Mouse (Mus musculus) myocyte (in vitro differentiated cells): ENCODE results near the gene Med16.

Source experiments
- POLR2A ChIP-seq: IDR thresholded peaks from one replicate; pipeline ENCODE4 v1.6.1; 2011; ENCODE audit warnings: low read depth, mild to moderate bottlenecking, control low read depth, moderate library complexity; ENCODE audit not compliant: insufficient read length
- POLR2AphosphoS2 ChIP-seq: IDR thresholded peaks from one replicate; pipeline ENCODE4 v1.6.1; 2011; ENCODE audit warnings: low read depth, control low read depth; ENCODE audit not compliant: insufficient read length
- TCF3 ChIP-seq: IDR thresholded peaks from one replicate; pipeline ENCODE4 v1.6.1; 2011; ENCODE audit warnings: low read depth, control low read depth; ENCODE audit not compliant: insufficient read length
- USF1 ChIP-seq: IDR thresholded peaks from one replicate; pipeline ENCODE4 v1.6.1; 2011; ENCODE audit warnings: low read depth, mild to moderate bottlenecking, control low read depth, moderate library complexity

DNA sequence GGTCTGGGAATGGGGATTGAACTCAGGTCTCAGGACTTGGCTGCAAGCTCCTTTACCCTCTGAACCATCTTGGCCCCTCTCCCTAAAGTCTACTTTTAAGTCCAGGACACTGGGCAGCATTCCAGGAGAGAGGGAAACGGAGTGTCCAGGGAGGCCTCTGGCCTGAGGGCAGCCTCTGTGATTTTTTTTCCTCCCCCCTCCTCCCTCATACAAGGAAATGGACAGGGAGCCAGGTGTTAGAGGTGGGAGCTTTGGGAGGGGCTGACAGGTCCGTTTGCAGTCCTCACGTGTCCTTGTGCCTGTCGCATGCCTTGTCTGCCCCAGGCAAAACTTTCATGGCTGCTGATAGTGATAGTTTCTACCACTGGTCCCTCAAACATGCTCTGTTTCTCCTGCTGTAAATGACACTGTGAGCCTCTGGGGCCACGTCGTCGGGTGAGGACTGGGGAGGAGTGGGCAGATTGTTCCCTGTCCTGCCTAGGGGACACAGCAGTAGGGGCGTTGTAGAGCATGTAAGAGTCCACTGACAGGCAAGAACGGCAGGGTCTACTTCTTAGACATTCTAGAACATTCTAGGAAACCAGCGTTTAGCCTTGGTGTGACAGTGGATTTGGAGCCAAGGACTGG is 27.7 kb upstream of the Med16 start:
- TF ChIP-seq TCF3 (no peak), POLR2A (no peak), USF1 (no peak), POLR2AphosphoS2 (no peak)
